Comparison of ENCODE assay signal across 24 mouse cellular contexts in genomic region chr17:8289993-8290679, GRCm38 (mm10). TPM values are rescaled to one million over a fixed set of nuclear protein-coding genes. Genes with fewer than 3 reads are reported as not detected.
"Had no signal": no experiment of that assay in that cellular context is flagged by ENCODE, and none has a peak within 500 bp of the region (broad histone marks: within the 10 kb centered on the region; RNA-seq: fewer than 3 reads in every experiment).

No protein-coding gene starts in this region.

- DNase-seq: layer of hippocampus, adult 9-11 months; liver; liver, embryonic 13.5 days; lung, embryonic 14.5 days; retina, postnatal 1 day; right cerebral cortex, postnatal 25 days; spleen, adult 18-20 months; thymus, postnatal 25 days had no signal

- H3K9me3 ChIP-seq: limb, embryonic 10.5 days; limb, embryonic 13.5 days; liver, embryonic 13.5 days; midbrain, embryonic 10.5 days; midbrain, embryonic 13.5 days; neural tube, embryonic 13.5 days; stomach, embryonic 15.5 days had no signal

- H3K36me3 ChIP-seq: limb, embryonic 10.5 days had no signal

- H3K9ac ChIP-seq: limb, embryonic 13.5 days; liver, embryonic 13.5 days; lung, embryonic 14.5 days; midbrain, embryonic 13.5 days; neural tube, embryonic 13.5 days; stomach, embryonic 15.5 days had no signal

- H3K4me3 ChIP-seq: layer of hippocampus, adult 2 months; limb, embryonic 10.5 days; limb, embryonic 13.5 days; liver, embryonic 13.5 days; megakaryocyte, embryonic 14.5 days; midbrain, embryonic 10.5 days; midbrain, embryonic 13.5 days; myocyte; neural tube, embryonic 13.5 days; stomach, embryonic 15.5 days had no signal

- ATAC-seq: hindbrain, postnatal 0 days; inflammation-experienced regulatory T-cells, adult 6 months; lung, postnatal 0 days; midbrain, embryonic 13.5 days; midbrain, embryonic 16.5 days had no signal

- H3K4me2 ChIP-seq: limb, embryonic 13.5 days; liver, embryonic 13.5 days; lung, embryonic 14.5 days; midbrain, embryonic 13.5 days; neural tube, embryonic 13.5 days; stomach, embryonic 15.5 days had no signal

- H3K27ac ChIP-seq: hindbrain, postnatal 0 days; layer of hippocampus, adult 2 months; limb, embryonic 10.5 days; limb, embryonic 13.5 days; liver, embryonic 13.5 days; macrophage; midbrain, embryonic 10.5 days; midbrain, embryonic 13.5 days; neural tube, embryonic 13.5 days; stomach, embryonic 15.5 days had no signal

- H3K27me3 ChIP-seq: liver, embryonic 13.5 days; megakaryocyte, embryonic 14.5 days; midbrain, embryonic 13.5 days; neural tube, embryonic 13.5 days; stomach, embryonic 15.5 days had no signal

RNA-seq across cellular contexts. Expression of gene Prr18, which starts 47.1 kb away (rescaled TPM):
- total RNA-seq: monocyte, adult 5-6 weeks had no signal

RNA-seq across cellular contexts. Expression of gene Ccr6, which starts 54.3 kb away (rescaled TPM):
- total RNA-seq: hindbrain, postnatal 0 days; left cerebral cortex, postnatal 25 days had no signal
- polyA plus RNA-seq: hindbrain, postnatal 0 days; limb, embryonic 10.5 days; limb, embryonic 13.5 days; lung, embryonic 14.5 days; macrophage; midbrain, embryonic 10.5 days; midbrain, embryonic 13.5 days; midbrain, embryonic 16.5 days; myocyte; neural tube, embryonic 13.5 days had no signal
